Mouse (Mus musculus) ES-Bruce4 (cell line): ENCODE measurements around the gene Prss54. TPM values are rescaled to one million over a fixed set of nuclear protein-coding genes. Genes with fewer than 3 reads are reported as not detected.
"Not testable (repeated sequence)": the region's sequence is repeated elsewhere in the genome, so short reads cannot be mapped to it uniquely, and the experiment has no call there.

Source experiments
- H3K27ac ChIP-seq: 2 replicates; pipeline ENCODE4 v1.5.1; 2012; ENCODE audit warnings: low read length, inconsistent platforms; ENCODE audit not compliant: insufficient read depth
- H3K27me3 ChIP-seq: 2 replicates; pipeline ENCODE4 v1.6.1; 2012; ENCODE audit warnings: mild to moderate bottlenecking, low read length, inconsistent platforms; ENCODE audit not compliant: control insufficient read depth, poor library complexity, insufficient read depth, severe bottlenecking
- H3K36me3 ChIP-seq: 2 replicates; pipeline ENCODE4 v1.6.1; 2012; ENCODE audit warnings: inconsistent platforms, mild to moderate bottlenecking, low read length, moderate library complexity; ENCODE audit not compliant: control insufficient read depth, poor library complexity, insufficient read depth, severe bottlenecking
- H3K4me1 ChIP-seq: one replicate; pipeline ENCODE4 v1.8.1; 2011; ENCODE audit warnings: low read length; ENCODE audit not compliant: control insufficient read depth, insufficient read depth
- H3K4me3 ChIP-seq: 2 replicates; pipeline ENCODE4 v1.5.1; 2011; ENCODE audit warnings: low read depth, mild to moderate bottlenecking, low read length
- H3K9ac ChIP-seq: 2 replicates; pipeline ENCODE4 v1.6.1; 2012; ENCODE audit warnings: low read depth, mild to moderate bottlenecking, inconsistent platforms; ENCODE audit not compliant: poor library complexity, severe bottlenecking
- H3K9me3 ChIP-seq: replicated peaks from 2 replicates; pipeline ENCODE4 v1.6.1; 2012; ENCODE audit warnings: mild to moderate bottlenecking, low read length, inconsistent platforms; ENCODE audit not compliant: control insufficient read depth, poor library complexity, insufficient read depth, severe bottlenecking
- CTCF ChIP-seq: IDR thresholded peaks from one replicate; pipeline ENCODE4 v1.8.1; 2011; ENCODE audit warnings: low read depth, low read length
- EP300 ChIP-seq: IDR thresholded peaks from 2 replicates; pipeline ENCODE4 v1.6.1; 2011; ENCODE audit warnings: low read depth, low read length; ENCODE audit not compliant: insufficient read depth
- POLR2A ChIP-seq: IDR thresholded peaks from one replicate; pipeline ENCODE4 v1.8.1; 2011; ENCODE audit warnings: low read length; ENCODE audit not compliant: insufficient read depth
- polyA plus RNA-seq: library from polyadenylated mRNA; stranded (reverse); fragments of >200 nt; gene quantifications from 2 replicates; pipeline ENCODE4 v1.2.4, GENCODE M21; 2011; ENCODE audit warnings: low read depth; ENCODE audit not compliant: missing spikeins, insufficient read depth, insufficient read length

Gene Prss54
- polyA plus RNA-seq, 1 experiment = not detected

- TF ChIP-seq POLR2A = no peak
- H3K27ac ChIP-seq = no peak overlapping the region
Measured at GRCm38 (mm10) chr8:95609406-95609805, 33.3 kb upstream of the Prss54 start.

GRCm38 (mm10) chr8:95607210-95607609 lies 31.1 kb upstream of the Prss54 start:
- peaks cover 2% of the 10 kb centered on the region for H3K4me1 ChIP-seq
- H3K27me3 ChIP-seq = no peaks in the 10 kb centered on the region; the same call in 1 of the 2 replicates
- no peak overlapping the region for H3K27ac ChIP-seq
- no peaks in the 10 kb centered on the region for H3K9me3 ChIP-seq
- no peak overlapping the region for H3K4me3 ChIP-seq
- no peak overlapping the region for H3K9ac ChIP-seq
- no peak for TF ChIP-seq POLR2A
- no peak for TF ChIP-seq CTCF
- TF ChIP-seq EP300 = no peak
- H3K36me3 ChIP-seq = no peaks in the 10 kb centered on the region

More at GRCm38 (mm10) chr8:95609406-95609805, 33.3 kb upstream of the Prss54 start:
- Histone ChIP-seq H3K9ac (no peak overlapping the region), H3K4me3 (no peak overlapping the region), H3K4me1 (peaks cover 2% of the 10 kb centered on the region), H3K27me3 (no peaks in the 10 kb centered on the region; the same call in 1 of the 2 replicates), H3K9me3 (no peaks in the 10 kb centered on the region), H3K36me3 (no peaks in the 10 kb centered on the region)

GRCm38 (mm10) chr8:95606509-95606908 lies 30.4 kb upstream of the Prss54 start:
- not testable (repeated sequence) for H3K36me3 ChIP-seq, H3K27me3 ChIP-seq, H3K9ac ChIP-seq, H3K4me3 ChIP-seq, H3K27ac ChIP-seq, H3K9me3 ChIP-seq, H3K4me1 ChIP-seq

GRCm38 (mm10) chr8:95602168-95602567 lies 26.0 kb upstream of the Prss54 start:
- H3K4me1 ChIP-seq = no peaks in the 10 kb centered on the region
- H3K9ac ChIP-seq = no peak overlapping the region
- H3K36me3 ChIP-seq = no peaks in the 10 kb centered on the region
- H3K27ac ChIP-seq = no peak overlapping the region
- no peaks in the 10 kb centered on the region; the same call in 1 of the 2 replicates for H3K27me3 ChIP-seq
- no peak overlapping the region for H3K4me3 ChIP-seq
- no peak for TF ChIP-seq POLR2A
- no peak for TF ChIP-seq CTCF
- TF ChIP-seq EP300 = no peak
- H3K9me3 ChIP-seq = no peaks in the 10 kb centered on the region

- TF ChIP-seq CTCF = peak; percentile 26
- no peak for TF ChIP-seq POLR2A
- H3K27ac ChIP-seq = no peak overlapping the region
- peaks cover 3% of the 10 kb centered on the region for H3K4me1 ChIP-seq
- no peaks in the 10 kb centered on the region for H3K27me3 ChIP-seq
- H3K9ac ChIP-seq = peak overlapping the region; percentile 16; the same call in 1 of the 2 replicates
- H3K4me3 ChIP-seq = 0 out of 2 replicates have a peak overlapping the region, but pooled peaks have one; percentile 5
- no peaks in the 10 kb centered on the region for H3K36me3 ChIP-seq
- no peaks in the 10 kb centered on the region for H3K9me3 ChIP-seq
Measured at GRCm38 (mm10) chr8:95601306-95601705, 25.2 kb upstream of the Prss54 start.

GRCm38 (mm10) chr8:95599861-95600260 lies 23.7 kb upstream of the Prss54 start:
- Histone ChIP-seq H3K9ac (no peak overlapping the region), H3K27ac (no peak overlapping the region), H3K4me3 (0 out of 2 replicates have a peak overlapping the region, but pooled peaks have one; percentile 27), H3K36me3 (no peaks in the 10 kb centered on the region), H3K9me3 (no peaks in the 10 kb centered on the region), H3K4me1 (peaks cover 4% of the 10 kb centered on the region), H3K27me3 (no peaks in the 10 kb centered on the region)
- TF ChIP-seq CTCF (peak; percentile 74), EP300 (no peak), POLR2A (no peak)

GRCm38 (mm10) chr8:95596841-95597241 lies 20.7 kb upstream of the Prss54 start:
- Histone ChIP-seq H3K4me3 (no peak overlapping the region), H3K27me3 (no peaks in the 10 kb centered on the region), H3K4me1 (peaks cover 7% of the 10 kb centered on the region), H3K27ac (peak overlapping the region; percentile 10; the same call in 1 of the 2 replicates), H3K9me3 (no peaks in the 10 kb centered on the region), H3K9ac (no peak overlapping the region), H3K36me3 (no peaks in the 10 kb centered on the region)
- TF ChIP-seq EP300 = peak; percentile 68
- no peak for TF ChIP-seq CTCF
